In the genomic region with DNA sequence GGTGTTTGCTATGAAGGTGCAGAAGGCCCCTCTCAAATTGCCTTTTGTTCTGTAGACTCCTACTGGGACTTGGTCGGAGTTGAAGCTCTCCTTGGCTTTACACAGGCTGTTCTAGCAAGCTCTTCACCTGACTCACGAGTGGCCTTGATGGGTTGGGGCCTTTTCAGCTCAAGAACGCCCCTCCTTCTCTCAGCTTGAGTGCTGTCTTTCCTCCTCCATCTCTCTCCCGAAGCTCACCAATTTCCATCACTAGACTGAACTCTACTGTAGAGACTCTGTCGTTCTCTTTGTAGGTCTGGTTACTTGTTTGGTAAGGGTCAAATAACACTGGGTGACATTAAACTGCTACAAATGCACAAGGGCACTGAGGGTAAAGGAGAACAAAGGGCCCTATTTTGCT, we compare ENCODE assay signal across 9 mouse cellular contexts. TPM values are rescaled to one million over a fixed set of nuclear protein-coding genes. Genes with fewer than 3 reads are reported as not detected.
A peak's percentile ranks its signal among the peaks of the same experiment; 100 is the strongest.
DNase-seq lines count a peak whose midpoint lies in the region; ATAC-seq lines count a peak whose summit lies in the region.
"Had no signal": no experiment of that assay in that cellular context is flagged by ENCODE, and none has a peak within 500 bp of the region (broad histone marks: within the 10 kb centered on the region; RNA-seq: fewer than 3 reads in every experiment).

No protein-coding gene starts in this region.

- H3K27me3 ChIP-seq in heart, embryonic 16.5 days (ENCODE audit: control insufficient read depth, insufficient read depth, low read length): no peaks in the 10 kb centered on the region
- no peaks in the 10 kb centered on the region for H3K27me3 ChIP-seq in forebrain, embryonic 16.5 days (replicated peaks; ENCODE audit: control insufficient read depth, insufficient read depth, low read length)
- no peaks in the 10 kb centered on the region for H3K27me3 ChIP-seq in midbrain, embryonic 13.5 days

- H3K4me1 ChIP-seq in heart, embryonic 16.5 days (ENCODE audit: control insufficient read depth, insufficient read depth, low read length): peaks cover 8% of the 10 kb centered on the region
- peaks cover 14% of the 10 kb centered on the region for H3K4me1 ChIP-seq in forebrain, embryonic 16.5 days (replicated peaks; ENCODE audit: control insufficient read depth, insufficient read depth, low read length)
- peaks cover 21% of the 10 kb centered on the region for H3K4me1 ChIP-seq in midbrain, embryonic 13.5 days (replicated peaks)

- H3K9ac ChIP-seq in heart, embryonic 16.5 days (ENCODE audit: low read length): peak overlapping the region; percentile 74
- H3K9ac ChIP-seq in forebrain, embryonic 16.5 days (replicated peaks; ENCODE audit: low read depth, low read length): peak overlapping the region; percentile 65
- H3K9ac ChIP-seq in midbrain, embryonic 13.5 days (replicated peaks): peak overlapping the region; percentile 65

- no peak for ATAC-seq in heart, embryonic 16.5 days (replicated peaks; ENCODE audit: extremely low read depth, insufficient read depth, low FRiP score)
- ATAC-seq in forebrain, embryonic 16.5 days: no peak
- 0 out of 2 replicates have a peak, but pooled peaks have one; percentile 0 for ATAC-seq in midbrain, embryonic 13.5 days

- 81% methylated on average over 5 of the region's 5 CpGs for WGBS in heart, embryonic 16.5 days
- WGBS in forebrain, embryonic 16.5 days: 66% methylated on average over 5 of the region's 5 CpGs
- WGBS in midbrain, embryonic 13.5 days: 79% methylated on average over 5 of the region's 5 CpGs

- H3K27ac ChIP-seq in heart, embryonic 16.5 days (ENCODE audit: low read length): peak overlapping the region; percentile 88
- H3K27ac ChIP-seq in forebrain, embryonic 16.5 days (ENCODE audit: low read length): peak overlapping the region; percentile 90
- H3K27ac ChIP-seq in midbrain, embryonic 13.5 days: peak overlapping the region; percentile 92

- peak overlapping the region; percentile 65 for H3K4me3 ChIP-seq in heart, embryonic 16.5 days (ENCODE audit: low read length)
- H3K4me3 ChIP-seq in forebrain, embryonic 16.5 days (replicated peaks; ENCODE audit: low read length): peak overlapping the region; percentile 69
- peak overlapping the region; percentile 51 for H3K4me3 ChIP-seq in midbrain, embryonic 13.5 days (replicated peaks)

- no peak for DNase-seq in heart, adult 18-20 months
- peak; percentile 21 for DNase-seq in MN1 (ENCODE audit: low spot score)
- DNase-seq in right cerebral cortex, postnatal 36 days (ENCODE audit: low spot score in 2 of 2): no peak
- no peak for DNase-seq in spleen, postnatal 4 days (ENCODE audit: low spot score in 2 of 2)
- DNase-seq in layer of hippocampus, adult 18-20 months (ENCODE audit: low spot score in 2 of 2): no peak

- no peaks in the 10 kb centered on the region for H3K36me3 ChIP-seq in heart, embryonic 16.5 days (ENCODE audit: control insufficient read depth, insufficient read depth)
- no peaks in the 10 kb centered on the region for H3K36me3 ChIP-seq in forebrain, embryonic 16.5 days (ENCODE audit: control insufficient read depth, insufficient read depth)
- H3K36me3 ChIP-seq in midbrain, embryonic 13.5 days: no peaks in the 10 kb centered on the region

- peak overlapping the region; percentile 78 for H3K4me2 ChIP-seq in heart, embryonic 16.5 days (ENCODE audit: low read depth, low read length)
- peak overlapping the region; percentile 55 for H3K4me2 ChIP-seq in forebrain, embryonic 16.5 days (ENCODE audit: low read length)
- peak overlapping the region; percentile 60 for H3K4me2 ChIP-seq in midbrain, embryonic 13.5 days (replicated peaks)

- no peaks in the 10 kb centered on the region for H3K9me3 ChIP-seq in heart, embryonic 16.5 days (replicated peaks; ENCODE audit: control insufficient read depth, low read length)
- no peaks in the 10 kb centered on the region for H3K9me3 ChIP-seq in forebrain, embryonic 16.5 days (ENCODE audit: control insufficient read depth, low read length)
- no peaks in the 10 kb centered on the region for H3K9me3 ChIP-seq in midbrain, embryonic 13.5 days

RNA-seq across cellular contexts. Expression of a gene that starts 0.7 kb away (rescaled TPM):
- polyA plus RNA-seq in heart, embryonic 16.5 days (2015; fragmentation: Nextera tagmentation; extraction: Ambion mirVana): 9.3 and 10.5 TPM in 2 replicates
- total RNA-seq in heart, adult 18-20 months (2021): 1 to 10 TPM; 1.3 to 1.5 TPM
- polyA plus RNA-seq in forebrain, embryonic 16.5 days (2015; fragmentation: Nextera tagmentation; extraction: Ambion mirVana): 15.2 and 15.3 TPM in 2 replicates
- 15.5 and 17.1 TPM in 2 replicates for polyA plus RNA-seq in midbrain, embryonic 13.5 days (2015; fragmentation: Nextera tagmentation; extraction: Ambion mirVana)
- 1 to 10 TPM; 5.3 to 6.0 TPM for total RNA-seq in layer of hippocampus, adult 18-20 months (2021)

RNA-seq across cellular contexts. Expression of a gene that starts 30.5 kb away (rescaled TPM):
- polyA plus RNA-seq in heart, embryonic 16.5 days (2015; fragmentation: Nextera tagmentation; extraction: Ambion mirVana): 1,693 and 1,886 TPM in 2 replicates
- total RNA-seq in heart, adult 18-20 months (2021): 1 to 10 TPM; 5.4 to 6.8 TPM
- 283 and 328 TPM in 2 replicates for polyA plus RNA-seq in forebrain, embryonic 16.5 days (2015; fragmentation: Nextera tagmentation; extraction: Ambion mirVana)
- 409 and 424 TPM in 2 replicates for polyA plus RNA-seq in midbrain, embryonic 13.5 days (2015; fragmentation: Nextera tagmentation; extraction: Ambion mirVana)
- total RNA-seq in layer of hippocampus, adult 18-20 months (2021): 10 to 100 TPM; 44.9 to 49.3 TPM

RNA-seq across cellular contexts. Expression of a gene that starts 53.8 kb away (rescaled TPM):
- 6.5 and 7.2 TPM in 2 replicates for polyA plus RNA-seq in heart, embryonic 16.5 days (2015; fragmentation: Nextera tagmentation; extraction: Ambion mirVana)
- not detected for total RNA-seq in heart, adult 18-20 months (2021)
- polyA plus RNA-seq in forebrain, embryonic 16.5 days (2015; fragmentation: Nextera tagmentation; extraction: Ambion mirVana): 0.56 and 0.66 TPM in 2 replicates
- polyA plus RNA-seq in midbrain, embryonic 13.5 days (2015; fragmentation: Nextera tagmentation; extraction: Ambion mirVana): 0.63 and 0.79 TPM in 2 replicates
- not detected for total RNA-seq in layer of hippocampus, adult 18-20 months (2021)
- total RNA-seq: common myeloid progenitor, adult 5-6 weeks had no signal
